Mouse (Mus musculus): ENCODE measurements around the gene Trim69. TPM values are rescaled to one million over a fixed set of nuclear protein-coding genes. Genes with fewer than 3 reads are reported as not detected.

Trim69 gene
- total RNA-seq (2021), result not detected
- long read RNA-seq, experiment 1, result 0 reads
- long read RNA-seq, experiment 2, result 0 reads

DNA sequence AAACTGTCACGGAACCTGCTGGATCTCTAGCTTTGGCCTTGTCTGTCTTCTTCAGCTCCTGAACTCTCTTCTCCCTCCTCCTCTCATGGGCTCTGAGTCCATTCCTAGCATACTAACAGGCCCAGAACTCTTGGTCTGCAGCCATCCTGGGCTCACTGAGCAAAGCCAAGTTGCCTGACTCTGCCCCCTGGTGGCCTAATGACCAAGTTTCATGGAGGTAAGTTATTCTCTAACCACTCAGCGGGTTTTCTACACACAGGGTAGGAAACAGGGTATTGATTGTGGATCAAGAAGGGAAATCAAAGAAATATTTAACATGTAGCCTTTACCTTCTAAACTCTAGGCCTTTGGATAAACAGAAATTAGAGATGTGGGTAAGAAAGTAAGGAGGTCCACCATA lies at the start of gene Trim69:
Gene Trim69, plus strand, starts transcription at position 21 of the 400 bp plus-strand sequence.
- peak; percentile 73 for DNase-seq (ENCODE audit: low spot score in 2 of 2)

DNA sequence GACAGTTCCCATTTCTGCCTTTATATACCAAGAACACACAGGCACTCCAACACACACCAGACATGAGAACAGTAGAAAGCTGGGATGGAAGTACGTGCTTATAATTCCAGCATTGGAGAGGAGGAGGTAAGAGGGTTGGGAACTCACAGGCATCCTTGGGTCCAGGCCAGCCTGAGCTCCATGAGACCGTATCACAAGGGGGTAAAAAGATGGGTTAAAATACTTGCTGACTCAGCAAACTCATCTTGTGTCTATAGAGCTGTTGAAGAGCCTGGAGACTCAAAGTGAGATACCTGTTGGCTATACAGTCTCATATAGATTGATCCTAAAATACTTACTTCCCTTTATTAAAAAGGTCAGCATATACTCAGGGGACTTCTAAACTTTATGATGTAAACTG lies 43.6 kb upstream of the Trim69 start:
- DNase-seq (ENCODE audit: low spot score in 2 of 2), result no peak

DNA sequence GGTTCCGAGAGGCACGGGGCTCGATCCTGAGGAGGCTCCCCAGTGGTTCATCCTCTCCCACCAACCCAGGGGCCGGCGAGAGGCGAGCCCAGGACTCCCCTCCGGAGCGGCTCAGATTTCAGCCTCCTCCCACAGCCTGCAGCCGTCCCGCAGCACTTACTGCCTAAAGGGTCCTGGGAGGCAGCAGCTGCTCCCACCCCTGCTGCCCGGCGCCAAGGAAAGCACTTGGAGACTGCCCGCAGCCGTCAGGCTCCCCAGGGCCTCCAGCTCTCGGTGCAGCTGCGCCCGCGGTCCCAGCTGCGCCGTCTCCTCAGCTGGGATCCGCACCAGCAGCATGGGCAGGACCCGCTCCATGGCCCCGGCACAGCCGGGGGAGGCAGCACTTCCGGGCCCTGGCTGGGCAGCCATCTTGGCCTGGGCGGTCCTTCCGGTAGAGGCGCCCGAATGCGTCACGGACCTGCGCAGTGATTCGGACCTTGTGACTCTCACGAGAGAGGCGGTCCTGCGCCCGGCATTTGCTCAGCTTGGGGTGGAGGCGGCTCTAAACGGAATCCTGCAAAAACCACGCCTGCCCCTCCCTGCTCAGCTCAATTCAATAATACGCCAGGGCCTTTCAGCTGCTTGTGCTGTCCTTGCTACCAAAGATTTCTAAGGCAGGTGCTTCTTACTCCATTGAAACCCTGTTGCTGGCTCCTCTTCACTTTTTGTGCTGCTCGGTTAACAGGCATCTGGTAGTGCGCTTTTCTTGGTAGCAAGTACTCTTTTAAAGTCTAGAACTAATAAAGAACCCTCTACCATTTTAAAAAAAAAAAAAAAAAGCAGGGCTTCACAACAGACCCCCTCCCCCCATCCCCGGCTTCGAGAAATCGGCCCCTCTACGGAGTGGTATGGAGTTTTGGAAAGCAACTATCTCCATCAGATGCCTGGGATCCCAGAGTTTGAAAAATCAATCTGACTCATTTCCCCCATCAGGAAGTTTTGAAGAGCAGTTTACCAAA lies 42.2 kb upstream of the Trim69 start, which contains the start of gene Spg11:
Gene Spg11, minus strand, starts transcription at position 426 of the 998 bp plus-strand sequence.
- DNase-seq (ENCODE audit: low spot score in 2 of 2), result peak; percentile 98 to 99

DNA sequence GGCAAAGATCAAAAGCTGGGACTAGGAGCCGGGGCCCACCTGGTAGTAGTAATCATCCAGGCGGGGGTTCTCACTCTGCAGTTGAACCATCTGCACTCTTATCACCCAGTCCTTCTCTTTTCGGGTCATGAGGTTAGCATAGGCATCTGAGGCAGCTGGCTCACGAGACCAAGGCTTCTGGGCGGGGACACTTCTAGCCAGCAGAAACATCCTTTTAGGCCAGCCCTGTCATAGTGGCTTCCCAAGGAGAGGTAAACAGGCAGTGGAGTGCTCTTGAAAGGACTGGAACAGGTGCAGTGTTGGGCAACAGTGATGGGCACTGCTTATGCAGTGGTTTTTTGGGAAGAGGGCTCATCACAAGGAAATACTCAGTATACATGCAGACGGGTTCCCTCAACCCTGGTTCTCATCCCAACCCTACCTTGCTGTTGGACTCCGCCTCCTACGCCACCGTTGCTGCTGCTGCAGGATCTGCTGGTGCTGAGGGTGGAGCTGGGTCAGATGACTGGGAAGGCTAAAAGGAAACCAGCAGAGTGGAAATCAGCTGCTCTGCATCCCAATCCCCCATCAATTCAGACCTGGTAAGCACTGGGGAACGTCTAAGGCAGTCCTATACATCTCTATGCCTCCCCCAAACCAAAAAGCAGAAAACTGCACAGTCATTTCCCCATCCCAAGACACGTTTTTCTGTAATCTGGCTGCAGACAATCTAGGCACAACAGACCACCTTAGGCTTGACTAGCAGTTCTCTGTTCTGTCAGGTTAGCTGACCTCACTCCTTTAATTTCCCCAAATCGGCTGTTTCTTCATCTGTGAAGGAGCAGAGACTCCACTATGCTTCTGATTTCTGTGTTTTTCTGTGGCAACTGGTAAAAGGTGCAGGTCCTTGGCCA lies 34.6 kb upstream of the Trim69 start:
- DNase-seq (ENCODE audit: low spot score in 2 of 2), result no peak

DNA sequence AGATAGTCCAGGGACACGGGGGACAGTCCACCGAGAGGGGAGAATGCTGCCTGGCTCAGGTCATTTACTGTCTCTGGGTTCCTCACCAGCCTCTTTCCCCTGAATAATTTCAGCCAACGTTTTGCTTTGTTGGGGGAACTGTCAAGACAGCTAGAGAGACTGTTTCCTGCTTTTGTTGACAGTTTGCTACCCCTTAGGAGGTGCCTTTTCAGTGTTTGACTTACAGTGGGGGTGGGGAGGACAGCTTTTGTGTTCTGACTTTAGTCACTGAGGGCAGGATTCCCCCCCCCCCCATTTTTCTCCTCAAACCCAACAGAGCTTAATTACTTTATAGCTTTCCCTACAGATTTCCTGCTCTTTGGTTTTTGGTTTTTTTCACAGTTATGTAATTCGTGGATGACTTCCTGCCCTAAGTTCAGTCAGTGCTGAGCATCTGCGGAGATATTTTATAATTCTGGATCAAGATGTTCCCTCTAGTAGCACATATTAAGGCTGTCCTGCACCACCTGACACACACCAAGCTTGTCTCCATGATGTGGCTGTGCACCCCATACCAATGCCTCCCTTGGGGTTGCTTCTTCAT lies 33.6 kb upstream of the Trim69 start:
- DNase-seq (ENCODE audit: low spot score in 2 of 2), result no peak

DNA sequence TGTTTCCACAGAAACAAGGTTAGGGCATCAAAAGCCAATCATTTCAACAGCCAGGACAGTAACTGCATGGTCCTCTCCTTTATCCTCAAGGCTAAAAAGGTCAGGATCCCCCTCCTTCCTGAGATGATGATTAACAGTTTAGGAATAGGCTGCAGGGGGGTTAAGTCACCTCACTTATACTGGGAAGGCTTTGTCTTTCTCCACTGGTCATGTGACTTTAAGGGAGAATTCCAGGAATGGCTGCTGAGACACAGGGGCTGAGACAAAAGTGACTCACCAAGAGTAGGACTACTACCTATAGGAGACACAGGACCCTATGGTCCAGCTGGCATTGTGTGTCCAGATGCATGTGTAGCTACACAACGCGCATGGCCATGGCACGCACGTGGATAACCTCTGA lies 32.9 kb upstream of the Trim69 start:
- no peak for DNase-seq (ENCODE audit: low spot score in 2 of 2)

DNA sequence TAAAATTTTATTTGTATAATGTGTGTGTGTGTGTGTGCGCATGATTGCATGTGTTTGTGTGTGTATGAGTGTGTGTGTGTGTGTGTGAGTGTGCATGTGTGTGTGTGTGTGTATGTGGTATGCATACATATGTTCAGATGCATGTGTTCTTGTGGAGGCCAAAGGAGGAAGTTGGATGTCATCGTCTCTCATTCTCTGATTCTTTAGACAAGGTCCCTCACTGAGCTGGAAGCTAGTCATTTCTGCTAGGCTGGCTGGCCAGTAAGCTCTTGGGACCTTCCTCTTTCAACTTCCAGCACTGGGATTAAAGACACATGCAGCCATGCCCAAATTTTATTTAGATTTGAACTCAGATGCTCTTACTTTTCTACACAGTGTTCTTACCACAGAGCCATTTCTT lies 28.4 kb upstream of the Trim69 start:
- no peak for DNase-seq (ENCODE audit: low spot score in 2 of 2)

DNA sequence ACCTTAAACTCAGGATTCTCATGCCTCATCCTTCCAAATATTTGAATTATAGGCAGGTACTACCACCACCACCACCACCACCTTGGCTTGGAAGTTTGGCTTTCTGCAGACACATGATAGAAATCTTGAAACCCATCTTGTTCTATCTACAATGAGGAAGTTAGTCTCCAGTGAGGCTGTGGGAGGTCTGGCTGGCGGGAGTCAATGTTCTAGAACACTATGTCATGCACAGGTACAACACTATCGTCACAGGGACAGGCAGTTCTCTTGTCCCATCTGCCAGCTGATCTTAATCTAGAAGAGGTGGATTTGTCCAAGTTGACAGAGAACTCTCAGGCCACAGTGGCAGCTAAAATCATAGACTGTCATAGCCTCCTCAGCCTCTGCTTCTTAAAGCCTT lies 27.9 kb upstream of the Trim69 start:
- no peak for DNase-seq (ENCODE audit: low spot score in 2 of 2)

DNA sequence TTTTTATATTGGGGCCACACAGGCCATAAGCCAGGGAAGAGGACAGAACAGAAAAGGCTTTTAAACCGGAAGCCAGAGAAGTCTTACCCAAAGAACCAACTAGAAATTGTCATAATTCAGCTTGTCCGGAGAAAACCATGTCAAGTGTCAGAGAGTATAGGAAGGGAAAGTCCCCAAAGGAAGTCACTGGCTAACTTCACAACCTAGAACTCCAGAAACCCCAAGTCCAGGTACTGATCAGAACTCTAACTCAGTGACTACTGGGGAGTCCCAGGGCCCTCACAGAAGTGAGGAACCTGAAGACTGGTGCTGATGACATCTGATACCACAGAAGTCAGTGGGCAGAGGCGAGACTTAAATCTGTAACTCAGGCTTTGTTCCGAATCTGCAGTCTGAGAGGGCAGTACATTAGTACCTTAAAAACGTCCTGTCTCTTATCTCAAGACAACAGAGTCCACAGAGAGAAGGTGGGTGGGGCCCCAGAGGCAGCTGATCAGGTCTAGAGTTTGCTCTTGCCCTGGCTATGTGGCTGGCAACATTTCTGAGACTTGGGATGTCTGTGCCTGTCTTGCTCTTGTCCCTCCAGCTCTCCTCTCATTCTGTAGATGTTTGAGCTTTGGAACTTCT lies 22.5 kb upstream of the Trim69 start:
- no peak for DNase-seq (ENCODE audit: low spot score in 2 of 2)

DNA sequence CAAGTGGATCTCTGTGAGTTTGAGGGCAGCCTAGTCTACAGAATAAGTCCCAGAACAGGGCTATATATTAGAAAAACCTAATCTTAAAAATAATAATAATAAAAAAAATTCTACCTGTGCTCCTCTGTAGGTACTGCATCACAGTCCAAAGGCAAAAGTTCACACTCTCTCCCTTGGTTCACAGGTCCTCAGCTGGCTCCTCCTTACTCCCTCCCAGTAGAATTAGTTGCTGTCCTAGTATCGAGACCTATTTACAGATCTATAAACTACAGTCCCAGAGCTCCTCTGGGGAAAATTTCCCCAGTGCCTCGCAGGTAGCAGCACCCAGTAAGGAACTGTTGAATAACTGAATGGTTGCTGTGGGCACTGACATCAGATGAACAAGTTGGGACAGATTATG lies 19.7 kb upstream of the Trim69 start:
- no peak for DNase-seq (ENCODE audit: low spot score in 2 of 2)

DNA sequence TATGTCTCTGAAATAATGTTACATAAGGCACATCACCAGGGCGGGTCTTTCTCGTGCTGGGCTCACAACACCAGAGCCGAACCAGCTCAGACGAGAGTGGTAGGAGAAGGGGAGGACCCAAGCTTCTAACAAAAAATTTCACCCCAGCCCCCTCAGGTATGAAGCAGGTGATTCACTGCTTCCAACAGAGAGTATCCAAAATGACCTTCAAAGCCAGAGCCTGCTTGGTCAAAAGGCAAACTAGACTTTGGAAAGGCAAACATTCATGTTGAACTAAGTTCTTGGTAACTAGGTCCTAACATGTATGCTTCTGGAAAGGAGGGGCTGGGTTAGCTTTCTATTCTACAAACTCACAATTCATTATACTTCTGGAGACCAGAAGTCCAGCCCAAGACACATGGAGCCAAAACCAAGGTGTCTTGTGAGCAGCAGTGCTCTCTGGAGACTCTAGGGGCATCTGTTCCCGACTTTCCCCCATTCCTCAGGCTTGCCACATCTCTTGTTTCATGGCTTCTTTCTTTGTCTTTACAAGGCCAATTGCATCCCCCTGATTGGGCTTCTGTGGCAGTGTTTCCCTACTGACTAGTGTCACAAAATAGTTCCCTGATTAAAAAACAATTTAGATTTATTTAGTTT lies 19.1 kb upstream of the Trim69 start:
- no peak for DNase-seq (ENCODE audit: low spot score in 2 of 2)

DNA sequence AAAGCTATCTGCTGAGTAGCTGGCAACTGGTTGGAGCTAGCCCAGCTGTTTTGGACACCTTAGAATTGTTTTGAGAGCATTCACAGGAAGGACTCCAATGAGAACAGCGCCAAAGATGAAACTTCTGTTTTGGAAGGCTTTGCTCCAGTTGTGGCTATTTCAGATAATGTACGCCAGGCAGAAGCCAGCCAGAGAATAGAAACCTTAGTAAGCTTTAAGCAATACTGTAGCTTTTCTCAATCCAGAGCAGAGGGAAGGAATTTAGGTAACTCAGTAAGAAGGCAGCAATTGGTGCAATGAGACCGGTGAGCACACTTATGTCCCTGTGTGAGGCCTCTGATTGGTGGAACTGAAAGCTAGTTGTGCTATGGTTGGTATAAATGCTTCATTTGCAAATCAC lies 17.4 kb upstream of the Trim69 start:
- no peak for DNase-seq (ENCODE audit: low spot score in 2 of 2)

DNA sequence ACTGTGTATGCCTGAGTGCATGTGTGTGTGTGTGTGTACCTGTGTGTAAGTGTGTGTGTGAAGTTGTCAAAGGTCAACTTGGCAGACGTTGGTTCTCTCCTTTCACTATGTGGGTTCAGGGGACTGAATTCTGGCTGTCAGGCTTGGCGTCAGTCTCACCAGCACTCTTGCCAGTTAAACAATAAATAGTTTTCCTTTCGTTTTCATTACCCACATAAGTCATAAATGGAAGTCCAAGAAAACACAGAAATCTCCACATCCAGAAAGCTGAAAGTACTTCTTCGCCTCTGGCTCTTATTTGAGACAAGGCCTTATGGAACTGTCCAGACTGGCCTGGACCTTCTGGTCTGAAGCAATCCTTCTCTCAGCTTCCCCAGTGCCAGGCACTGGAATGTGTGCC lies 14.7 kb upstream of the Trim69 start:
- no peak for DNase-seq (ENCODE audit: low spot score in 2 of 2)

DNA sequence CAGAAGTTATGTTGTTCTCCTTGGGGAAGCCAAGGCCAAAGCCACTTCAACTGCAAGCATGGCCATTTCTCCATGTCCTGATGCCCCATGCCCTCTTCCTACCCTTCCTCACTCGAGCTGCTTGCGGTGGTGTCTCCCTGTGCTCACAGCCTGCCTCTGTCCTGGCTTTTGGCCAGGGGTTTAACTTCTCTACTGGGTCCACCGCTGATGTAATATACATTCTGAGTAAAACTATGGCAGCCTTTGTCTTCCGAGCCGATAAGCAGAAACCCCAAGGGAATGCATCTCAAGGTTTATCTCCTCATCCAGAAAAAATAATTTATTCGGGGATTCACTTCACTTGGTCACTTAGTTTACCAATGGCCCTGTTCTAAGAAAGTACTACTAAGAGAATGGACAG lies 13.8 kb upstream of the Trim69 start:
- DNase-seq (ENCODE audit: low spot score in 2 of 2), result no peak

DNA sequence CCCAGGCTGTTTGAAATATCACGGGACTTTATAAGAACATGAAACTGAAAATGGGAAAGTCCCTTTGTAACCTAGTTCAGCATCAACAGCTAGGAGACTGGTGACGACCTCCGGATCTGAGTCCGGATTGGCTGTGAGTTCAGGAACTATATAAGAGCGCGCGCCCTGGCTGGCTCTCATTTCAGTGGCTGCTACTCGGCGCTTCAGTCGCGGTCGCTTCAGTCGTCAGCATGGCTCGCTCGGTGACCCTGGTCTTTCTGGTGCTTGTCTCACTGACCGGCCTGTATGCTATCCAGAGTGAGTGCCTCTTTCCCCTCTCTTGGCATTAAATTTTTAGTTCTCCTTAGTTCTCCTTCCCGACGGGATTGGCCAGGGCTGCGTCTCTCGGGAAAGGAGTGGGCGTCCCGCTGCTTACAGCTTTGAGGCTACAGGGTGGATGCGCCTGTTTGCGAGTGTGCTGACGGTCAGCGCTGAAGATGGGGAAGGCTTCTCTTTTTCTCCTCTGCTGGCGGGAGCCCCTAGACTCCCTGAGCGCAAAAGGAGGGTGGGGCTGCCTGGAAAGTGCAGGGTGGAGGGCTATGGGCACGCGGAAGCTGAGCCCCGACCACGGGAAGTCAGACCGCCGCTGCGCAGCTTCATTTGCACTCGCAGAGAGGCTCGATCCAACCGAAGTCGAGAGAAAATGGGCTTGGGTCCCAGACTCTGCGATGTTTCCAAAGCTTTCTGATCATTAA lies 12.8 kb upstream of the Trim69 start, which contains the start of gene B2m:
Gene B2m, plus strand, starts transcription at position 179 of the 734 bp plus-strand sequence.
- DNase-seq (ENCODE audit: low spot score in 2 of 2), result peak; percentile 91

DNA sequence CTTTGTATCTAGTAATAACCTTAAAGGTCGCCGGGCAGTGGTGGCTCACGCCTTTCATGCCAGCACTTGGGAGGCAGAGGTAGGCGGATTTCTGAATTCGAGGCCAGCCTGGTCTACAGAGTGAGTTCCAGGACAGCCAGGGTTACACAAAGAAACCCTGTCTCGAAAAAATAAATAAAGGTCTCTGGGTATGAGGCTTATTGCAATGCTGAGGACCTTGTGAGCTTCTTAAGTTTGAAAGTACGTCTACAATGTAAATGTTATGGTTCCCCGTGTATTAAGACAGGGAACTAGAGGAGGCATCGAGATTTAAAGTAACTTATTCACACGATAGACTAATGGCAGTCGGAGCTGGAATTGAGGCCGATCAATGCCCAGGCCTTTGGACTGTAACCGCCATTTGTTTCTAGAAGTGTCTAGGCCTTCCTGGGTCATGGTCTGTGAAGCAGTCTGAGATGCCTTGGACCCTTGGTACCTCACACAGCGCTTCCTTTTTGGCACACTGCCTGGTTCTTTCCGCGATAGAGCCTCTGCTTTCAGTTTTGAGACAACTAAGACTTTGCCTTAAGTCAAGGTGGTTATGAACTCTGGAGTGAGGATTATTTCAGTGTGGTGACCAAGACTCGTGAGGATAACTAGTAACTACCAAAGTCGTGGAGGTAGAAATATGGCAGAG lies 12.1 kb upstream of the Trim69 start:
- peak in 1 of 2 experiments; percentile 34 for DNase-seq (ENCODE audit: low spot score in 2 of 2)

DNA sequence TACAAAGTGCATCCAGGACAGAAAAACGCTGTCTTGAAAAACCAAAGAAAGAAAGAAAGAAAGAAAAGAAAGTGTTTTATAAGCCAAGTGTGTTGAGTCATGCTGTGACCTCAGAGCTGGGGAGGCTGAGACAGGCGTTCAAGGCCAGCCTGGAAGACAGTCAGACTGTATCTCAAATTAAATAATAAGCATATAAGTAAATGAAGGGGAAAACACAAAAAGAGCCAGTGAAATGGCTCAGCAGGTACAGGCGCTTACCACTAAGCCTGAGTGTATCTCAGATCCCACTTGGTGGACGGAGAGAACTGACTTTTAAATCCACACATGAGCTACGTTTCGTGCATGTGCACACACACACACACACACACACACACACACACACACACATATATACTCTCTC lies 11.2 kb upstream of the Trim69 start:
- no peak for DNase-seq (ENCODE audit: low spot score in 2 of 2)

DNA sequence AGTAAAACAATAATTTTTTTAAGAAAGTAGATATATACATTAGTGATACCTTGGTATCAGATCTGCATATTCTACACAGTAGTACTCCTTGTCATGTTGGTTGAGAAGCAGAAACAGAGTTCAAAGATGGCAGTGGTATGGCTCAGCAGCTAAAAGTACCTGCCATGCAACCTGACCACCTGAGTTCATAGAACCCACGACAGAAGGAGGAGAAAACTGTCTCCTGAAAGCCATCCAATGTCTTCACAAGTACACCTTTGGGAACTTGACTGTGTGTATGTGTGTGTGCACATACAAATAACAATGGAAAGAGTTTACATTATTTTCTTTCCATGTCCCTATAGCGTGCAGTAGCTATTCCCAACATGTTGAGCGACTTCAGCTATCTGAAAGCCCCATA lies 10.8 kb upstream of the Trim69 start:
- no peak for DNase-seq (ENCODE audit: low spot score in 2 of 2)

DNA sequence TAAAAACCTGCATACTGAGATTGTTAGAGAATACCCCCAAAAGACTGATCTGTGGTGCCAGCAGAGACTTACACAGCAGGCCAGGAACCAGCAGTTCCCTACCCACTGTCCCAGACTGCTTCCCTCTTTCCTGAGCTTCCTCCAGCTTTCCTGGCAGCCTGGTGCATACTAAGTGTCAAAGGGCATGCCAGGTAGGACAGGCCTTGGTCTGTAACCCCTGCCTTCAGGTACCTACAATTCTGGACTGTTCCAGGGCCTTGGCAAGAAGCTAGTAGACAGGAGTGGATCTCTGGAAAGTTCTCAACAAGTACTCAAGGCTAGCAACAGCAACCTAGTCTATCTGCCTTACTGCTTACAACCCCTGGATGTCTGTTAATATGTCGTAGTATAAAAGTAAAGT lies 9.3 kb upstream of the Trim69 start:
- DNase-seq (ENCODE audit: low spot score in 2 of 2), result no peak
